Mouse (Mus musculus): ENCODE measurements at regions not wholly inside any gene's neighbourhood (a gene's known extent, or its start where the extent isn't known, plus 50 kb on each side); places are given as distances from the start of the nearest gene placed in this dataset.

DNA sequence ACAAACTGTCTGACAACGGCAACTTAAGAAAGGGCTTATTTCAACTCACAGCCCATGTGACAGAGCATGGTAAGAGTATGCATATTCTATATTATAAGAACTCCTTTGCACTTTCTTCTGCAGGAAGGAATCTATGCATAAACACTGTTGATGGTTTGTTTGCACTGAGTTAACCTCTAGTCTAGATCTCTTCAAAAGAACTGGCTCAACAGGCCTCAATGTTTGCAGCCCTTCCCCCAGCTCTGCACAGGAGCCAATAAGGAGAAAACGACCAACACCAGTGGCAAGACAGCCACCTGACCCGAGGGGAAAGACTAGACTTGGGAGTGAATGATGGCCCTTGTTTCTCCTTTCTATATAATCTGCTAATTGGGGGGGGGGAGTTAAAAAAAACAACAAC is 231.2 kb upstream of the Tsc22d2 start:
- DNase-seq (ENCODE audit: low spot score) = no peak
- intact Hi-C loops (cut with DNase I) = no loop called here

GRCm38 (mm10) chr3:58200462-58200861 is 214.1 kb upstream of the Tsc22d2 start:
- intact Hi-C loops (cut with DNase I) = no loop called here
- no peak for DNase-seq (ENCODE audit: low spot score)

GRCm38 (mm10) chr3:58202816-58203215 is 211.7 kb upstream of the Tsc22d2 start:
- DNase-seq (ENCODE audit: low spot score) = no peak
- intact Hi-C loops (cut with DNase I) = no loop called here

DNA sequence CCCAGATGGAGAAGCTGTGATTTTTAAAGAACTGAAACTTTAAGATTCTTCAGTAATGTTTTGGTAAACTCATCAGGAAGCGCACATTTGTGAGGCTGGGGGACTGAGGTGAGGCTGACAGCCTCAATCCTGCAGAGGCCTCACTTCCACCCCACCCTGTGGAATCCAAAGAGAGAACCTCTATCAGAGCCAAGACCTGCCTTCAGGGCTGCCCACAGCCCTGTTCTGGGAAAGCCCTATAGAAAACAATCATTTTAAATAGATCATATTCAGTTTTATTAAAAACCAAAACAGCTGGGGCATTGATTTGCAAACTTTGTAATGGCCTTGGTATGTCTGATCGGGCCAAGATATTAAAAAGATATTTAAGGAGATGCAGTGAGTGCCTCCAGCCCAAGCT is 210.7 kb upstream of the Tsc22d2 start:
- no peak for DNase-seq (ENCODE audit: low spot score)
- intact Hi-C loops (cut with DNase I) = no loop called here

GRCm38 (mm10) chr3:58205526-58205925 is 209.0 kb upstream of the Tsc22d2 start:
- no peak for DNase-seq (ENCODE audit: low spot score)
- intact Hi-C loops (cut with DNase I) = no loop called here

DNA sequence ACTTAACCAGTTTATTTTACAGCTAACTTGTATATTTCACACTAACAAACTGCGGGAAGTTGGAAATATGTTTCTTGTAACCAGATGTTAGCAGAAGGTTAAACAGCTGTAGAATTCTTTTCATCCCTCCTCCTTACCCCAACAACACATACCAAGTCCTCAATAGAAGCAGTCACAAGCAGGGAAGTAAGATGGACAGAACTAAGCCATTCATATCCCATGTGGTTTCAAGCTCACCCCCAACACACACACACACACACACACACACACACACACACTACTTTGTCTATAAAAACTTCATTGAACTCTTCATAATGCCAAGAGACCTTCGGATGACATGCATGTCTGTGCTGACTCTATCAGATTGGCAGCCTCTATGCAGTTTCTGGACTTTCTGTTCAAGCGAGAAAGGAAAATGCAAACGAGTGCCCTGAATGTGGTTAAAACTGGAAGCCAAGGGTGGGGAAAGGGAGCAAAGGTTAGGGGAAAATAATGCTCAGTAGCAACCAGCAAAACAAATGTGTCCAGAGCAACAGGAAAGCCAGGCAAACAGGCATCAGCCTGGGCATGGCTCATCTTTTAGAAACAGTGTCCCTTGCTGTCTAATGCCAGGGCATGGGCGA is 207.6 kb upstream of the Tsc22d2 start:
- no peak for DNase-seq (ENCODE audit: low spot score)
- intact Hi-C loops (cut with DNase I) = no loop called here

- no peak for DNase-seq (ENCODE audit: low spot score)
These were observed 203.5 kb upstream of the Tsc22d2 start for GRCm38 (mm10) chr3:58211016-58211415.

GRCm38 (mm10) chr3:58224696-58225095 is 189.8 kb upstream of the Tsc22d2 start:
- DNase-seq (ENCODE audit: low spot score) = no peak
- intact Hi-C loops (cut with DNase I) = no loop called here

More at GRCm38 (mm10) chr3:58211016-58211415, 203.5 kb upstream of the Tsc22d2 start:
- intact Hi-C loops (cut with DNase I) = no loop called here

DNA sequence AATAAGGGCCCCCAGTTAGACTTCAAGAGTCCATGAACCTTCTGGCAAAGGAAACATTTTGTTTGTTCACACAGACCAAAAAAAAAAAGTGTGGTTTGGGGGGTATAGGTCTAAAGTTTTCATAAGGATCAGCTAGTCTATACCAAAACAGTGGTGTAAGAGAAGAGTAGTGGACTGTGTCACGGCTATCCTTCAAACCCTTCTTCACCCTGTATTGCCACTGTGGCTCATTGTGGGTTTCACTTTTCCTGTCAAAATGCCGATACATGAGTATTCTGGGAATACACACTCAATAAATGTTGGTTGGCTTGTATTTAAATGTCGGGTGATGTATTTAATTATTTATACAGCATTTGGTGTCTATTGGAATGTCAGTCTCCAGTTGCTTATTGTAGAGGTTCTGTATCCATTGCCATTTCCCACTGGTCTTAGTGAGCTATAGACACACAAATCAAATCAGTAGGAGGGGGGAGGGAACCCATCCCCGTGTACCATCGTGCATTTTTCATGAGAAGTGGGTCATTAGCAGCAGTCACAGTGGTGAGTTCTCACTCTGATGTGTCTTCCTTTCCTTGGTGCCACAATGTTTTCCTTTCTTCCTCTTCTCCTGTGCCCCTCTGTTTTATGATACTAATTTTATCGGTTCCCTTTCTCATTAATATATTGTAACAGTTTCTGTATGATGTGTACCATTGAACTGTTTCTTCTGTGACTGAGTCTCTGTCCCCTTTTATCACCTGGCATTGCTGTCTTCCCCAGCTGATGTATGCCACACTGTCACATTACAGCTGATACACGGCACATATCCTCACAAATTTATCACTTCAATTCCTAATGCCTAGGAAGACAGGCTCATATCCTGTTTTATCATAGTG is 187.8 kb upstream of the Tsc22d2 start:
- intact Hi-C loops (cut with DNase I) = no loop called here
- DNase-seq (ENCODE audit: low spot score) = no peak

DNA sequence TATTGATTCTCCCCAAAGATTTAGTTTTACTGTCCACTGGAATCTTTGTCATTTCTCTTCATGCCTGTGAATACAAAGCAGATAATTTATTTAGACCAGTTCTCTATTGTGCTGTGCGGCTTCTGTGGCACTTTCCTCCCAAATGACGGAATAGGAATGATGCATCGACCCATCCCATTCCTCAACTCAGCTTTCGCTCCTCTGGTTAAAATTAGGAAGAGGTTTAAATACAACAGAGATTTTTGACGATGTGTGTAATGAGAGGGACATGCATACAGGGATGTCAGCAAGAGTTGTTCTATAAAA is 187.2 kb upstream of the Tsc22d2 start:
- DNase-seq (ENCODE audit: low spot score) = no peak

GRCm38 (mm10) chr3:58228189-58228588 is 186.3 kb upstream of the Tsc22d2 start:
- DNase-seq (ENCODE audit: low spot score) = no peak
- intact Hi-C loops (cut with DNase I) = no loop called here

More for the DNA sequence above, 187.2 kb upstream of the Tsc22d2 start:
- intact Hi-C loops (cut with DNase I) = no loop called here

DNA sequence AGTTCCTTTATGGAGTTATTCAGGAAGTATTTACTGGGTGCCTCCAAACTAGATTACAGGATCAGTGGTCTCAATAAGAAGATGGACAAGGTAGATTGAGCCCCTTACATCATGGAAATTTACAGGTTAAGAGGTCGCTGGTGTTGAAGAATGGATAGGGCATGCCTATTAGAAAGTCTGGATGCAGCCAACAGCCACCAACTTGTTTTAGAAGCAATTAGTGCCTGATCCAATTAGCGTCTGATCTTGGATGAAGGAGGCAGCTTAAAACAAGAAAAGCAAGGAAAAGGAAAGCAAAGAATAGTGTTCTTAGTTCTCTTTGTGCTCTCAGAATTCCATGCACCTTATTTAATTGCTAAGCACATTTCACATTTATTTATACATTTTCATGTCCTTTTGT is 182.8 kb upstream of the Tsc22d2 start:
- DNase-seq (ENCODE audit: low spot score) = no peak
- intact Hi-C loops (cut with DNase I) = no loop called here

- intact Hi-C loops (cut with DNase I) = no loop called here
- DNase-seq (ENCODE audit: low spot score) = no peak
These were observed 181.2 kb upstream of the Tsc22d2 start for GRCm38 (mm10) chr3:58233296-58233695.

DNA sequence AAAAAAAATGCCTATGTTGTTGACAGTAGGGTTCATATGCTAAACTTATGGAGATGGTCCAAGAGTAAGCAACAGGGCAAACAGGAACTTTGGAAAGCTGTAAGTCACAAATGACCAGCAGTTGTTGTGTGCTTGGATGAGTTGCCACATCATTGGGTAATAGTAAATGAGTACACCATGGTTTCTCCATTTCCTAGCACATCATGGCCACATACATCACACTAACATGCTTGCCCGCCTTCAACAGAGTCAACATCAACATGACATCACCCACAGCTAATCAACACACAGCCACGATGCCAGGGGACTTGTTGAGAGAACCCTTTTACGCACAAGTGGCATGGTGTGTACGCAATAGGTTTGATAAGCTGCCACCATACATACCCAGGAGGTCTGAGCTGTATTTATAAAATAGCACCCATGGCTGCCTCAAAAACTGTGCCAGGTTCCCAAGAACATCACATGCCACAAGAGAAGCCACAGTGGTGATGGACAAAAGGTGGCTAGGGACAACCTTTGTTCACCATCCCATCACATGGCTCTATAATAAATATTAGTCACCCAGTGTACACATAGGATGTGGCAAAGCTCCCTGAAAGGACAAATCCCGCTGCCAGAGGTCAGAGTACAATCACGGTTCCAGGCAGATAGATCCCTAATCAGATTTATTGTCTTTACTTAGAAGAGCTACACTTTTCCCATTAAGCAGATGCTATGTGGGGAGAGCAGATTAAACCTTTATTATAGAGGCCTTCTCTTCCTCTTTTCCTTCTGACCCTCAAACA is 179.5 kb upstream of the Tsc22d2 start:
- no peak for DNase-seq (ENCODE audit: low spot score)
- intact Hi-C loops (cut with DNase I) = no loop called here

DNA sequence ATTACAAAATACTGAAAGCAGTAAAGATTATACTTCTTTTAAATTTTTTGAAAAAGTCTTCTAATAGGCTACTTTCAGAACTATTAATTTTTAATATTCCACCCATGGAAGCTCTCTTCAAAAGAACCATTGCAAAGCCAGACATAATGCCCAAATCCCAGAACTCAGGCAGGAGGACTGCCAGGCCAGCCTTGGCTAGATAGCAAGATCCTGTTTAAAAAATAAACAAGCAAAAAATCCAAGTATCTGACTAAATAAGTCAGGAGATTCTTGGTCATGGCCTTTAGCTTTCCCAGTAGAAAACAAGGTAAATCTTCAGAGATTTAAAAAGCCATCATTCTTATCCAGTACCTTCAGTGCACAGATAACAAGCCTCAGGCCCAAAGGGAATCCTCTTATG is 176.4 kb upstream of the Tsc22d2 start:
- DNase-seq (ENCODE audit: low spot score) = no peak
- intact Hi-C loops (cut with DNase I) = no loop called here

DNA sequence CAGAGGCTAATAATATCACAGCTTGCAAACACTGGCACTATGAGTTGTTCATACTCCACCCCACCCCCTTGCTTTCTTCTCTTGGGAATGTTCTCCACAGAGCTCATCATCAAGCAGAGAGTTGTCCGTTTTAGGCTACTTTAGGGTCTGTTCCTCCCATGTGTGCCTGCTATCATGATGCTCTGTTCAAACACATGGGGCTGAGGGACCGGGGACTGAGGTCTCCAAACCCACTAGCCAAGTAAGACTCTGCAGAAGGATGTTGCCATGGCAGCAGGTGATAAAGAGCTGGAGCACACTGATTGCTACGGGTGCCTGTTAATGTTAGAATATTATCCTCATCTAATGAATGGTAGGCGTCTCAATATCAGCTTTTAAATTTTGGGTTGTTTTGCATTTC is 173.7 kb upstream of the Tsc22d2 start:
- no peak for DNase-seq (ENCODE audit: low spot score)
- intact Hi-C loops (cut with DNase I) = no loop called here

GRCm38 (mm10) chr3:58245361-58245760 is 169.2 kb upstream of the Tsc22d2 start:
- intact Hi-C loops (cut with DNase I) = no loop called here
- DNase-seq (ENCODE audit: low spot score) = no peak

GRCm38 (mm10) chr3:58247989-58248388 is 166.5 kb upstream of the Tsc22d2 start:
- no peak for DNase-seq (ENCODE audit: low spot score)
- intact Hi-C loops (cut with DNase I) = no loop called here

GRCm38 (mm10) chr3:58253942-58254341 is 160.6 kb upstream of the Tsc22d2 start:
- no peak for DNase-seq (ENCODE audit: low spot score)
- intact Hi-C loops (cut with DNase I) = no loop called here

GRCm38 (mm10) chr3:58267606-58268325 is 146.7 kb upstream of the Tsc22d2 start:
- DNase-seq (ENCODE audit: low spot score) = no peak
- intact Hi-C loops (cut with DNase I) = no loop called here

Measured in heart, postnatal 25 days (tissue).